Mouse (Mus musculus) small intestine, adult 2 months (tissue): ENCODE data around the gene Dbx2.

Experiments
- CTCF ChIP-seq: fragments of 200-500 bp; IDR thresholded peaks from 2 replicates; pipeline ENCODE4 v1.5.1; 2012; ENCODE audit warnings: low read depth, mild to moderate bottlenecking, control low read depth, inconsistent platforms, low read length, moderate library complexity, mixed read lengths; ENCODE audit not compliant: insufficient replicate concordance, insufficient read length; ENCODE audit errors: extremely low read depth
- POLR2A ChIP-seq: fragments of 200-500 bp; IDR thresholded peaks from 2 replicates; pipeline ENCODE4 v1.6.1; 2012; ENCODE audit warnings: low read depth, mild to moderate bottlenecking, control low read depth, inconsistent platforms, low read length, moderate library complexity

DNA sequence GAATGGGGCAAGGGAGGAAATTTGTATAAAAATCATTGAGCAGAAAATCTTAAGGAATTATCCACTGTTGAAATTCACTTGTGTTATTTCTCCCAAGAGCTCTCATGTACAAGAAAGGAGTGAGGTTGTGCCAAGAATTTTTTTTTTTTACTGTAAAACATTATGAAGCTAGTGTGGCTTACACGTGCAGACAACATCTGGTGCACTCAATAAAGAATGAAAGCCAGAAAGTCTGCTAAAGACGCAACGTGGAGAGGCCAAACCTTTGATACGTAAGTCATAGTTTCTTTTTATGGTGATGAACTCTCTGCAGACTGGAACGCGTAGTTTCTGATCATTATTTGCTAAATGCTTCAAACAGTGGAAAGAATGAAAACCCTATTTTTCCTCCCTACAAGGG is 54.6 kb downstream of the Dbx2 start:
- TF ChIP-seq CTCF (no peak), POLR2A (no peak)
